Mouse (Mus musculus) limb, embryonic 15.5 days (tissue): ENCODE results near the gene Acer2. TPM values are rescaled to one million over a fixed set of nuclear protein-coding genes. Genes with fewer than 3 reads are reported as not detected.

Experiments used
- ATAC-seq: fragments of 200-750 bp; cut with Nextera tagmentation; 2 replicates; pipeline ENCODE4 v1.8.0; 2017; ENCODE audit warnings: low read depth, moderate TSS enrichment; ENCODE audit not compliant: insufficient number of reproducible peaks, low FRiP score, low TSS enrichment
- H3K27ac ChIP-seq: fragments of 300-500 bp; sonication (generic); 2 replicates; pipeline ENCODE4 v1.5.1; 2015; ENCODE audit warnings: moderate library complexity, mild to moderate bottlenecking, inconsistent platforms
- H3K27me3 ChIP-seq: fragments of 300-500 bp; sonication (generic); 2 replicates; pipeline ENCODE4 v1.6.1; 2015; ENCODE audit warnings: inconsistent platforms
- H3K36me3 ChIP-seq: fragments of 300-500 bp; sonication (generic); 2 replicates; pipeline ENCODE4 v1.6.1; 2015; ENCODE audit warnings: inconsistent platforms
- H3K4me1 ChIP-seq: fragments of 300-500 bp; sonication (generic); 2 replicates; pipeline ENCODE4 v1.6.1; 2015; ENCODE audit warnings: inconsistent platforms
- H3K4me2 ChIP-seq: fragments of 300-500 bp; sonication (generic); 2 replicates; pipeline ENCODE4 v1.6.1; 2015; ENCODE audit warnings: mild to moderate bottlenecking, inconsistent platforms
- H3K4me3 ChIP-seq: fragments of 300-500 bp; sonication (generic); 2 replicates; pipeline ENCODE4 v1.5.1; 2015; ENCODE audit warnings: mild to moderate bottlenecking, inconsistent platforms
- H3K9ac ChIP-seq: fragments of 300-500 bp; sonication (generic); 2 replicates; pipeline ENCODE4 v1.6.1; 2015; ENCODE audit warnings: inconsistent platforms
- H3K9me3 ChIP-seq: fragments of 300-500 bp; sonication (generic); 2 replicates; pipeline ENCODE4 v1.6.1; 2016; ENCODE audit warnings: inconsistent platforms
- WGBS: fragments of 180-500 bp; shearing (Covaris S2); methylation state at CpG from one replicate; pipeline ENCODE4 v1.1.7; 2015; 5-methylcytosine and 5-hydroxymethylcytosine counted together
- polyA plus RNA-seq: library from polyadenylated mRNA; unstranded; fragments of >200 nt; fragmentation: Nextera tagmentation; extraction: Ambion mirVana; gene quantifications from 2 replicates; pipeline ENCODE4 v1.2.1, GENCODE M21; 2015

Acer2 gene
- polyA plus RNA-seq, 1 experiment from 2014 or later = 16.3 TPM

GRCm38 (mm10) chr4:86898791-86899474 is 24.7 kb downstream of the Acer2 start:
- Histone ChIP-seq H3K27ac (no peak overlapping the region; the same call in 1 of the 2 replicates), H3K9me3 (no peaks in the 10 kb centered on the region), H3K4me3 (no peak overlapping the region), H3K4me2 (no peak overlapping the region), H3K36me3 (no peaks in the 10 kb centered on the region), H3K4me1 (peaks cover 13% of the 10 kb centered on the region; the same call in 1 of the 2 replicates), H3K9ac (no peak overlapping the region), H3K27me3 (no peaks in the 10 kb centered on the region)
- 19% methylated on average over 14 of the region's 14 CpGs for WGBS
- ATAC-seq = no peak

GRCm38 (mm10) chr4:86902351-86902750 is 28.2 kb downstream of the Acer2 start:
- ATAC-seq = no peak
- WGBS = 80% methylated on average over 6 of the region's 6 CpGs
- no peak overlapping the region for H3K4me3 ChIP-seq
- no peaks in the 10 kb centered on the region for H3K27me3 ChIP-seq
- H3K9ac ChIP-seq = no peak overlapping the region
- no peaks in the 10 kb centered on the region for H3K36me3 ChIP-seq
- H3K4me2 ChIP-seq = no peak overlapping the region
- H3K4me1 ChIP-seq = peaks cover 13% of the 10 kb centered on the region; the same call in 1 of the 2 replicates
- H3K27ac ChIP-seq = no peak overlapping the region
- no peaks in the 10 kb centered on the region for H3K9me3 ChIP-seq

- no peaks in the 10 kb centered on the region for H3K27me3 ChIP-seq
- 33% methylated on average over 3 of the region's 3 CpGs for WGBS
- H3K4me2 ChIP-seq = no peak overlapping the region
- H3K4me3 ChIP-seq = no peak overlapping the region
- no peak overlapping the region for H3K27ac ChIP-seq
- no peak for ATAC-seq
- no peaks in the 10 kb centered on the region for H3K9me3 ChIP-seq
- no peak overlapping the region for H3K9ac ChIP-seq
- peaks cover 1% of the 10 kb centered on the region; the same call in 1 of the 2 replicates for H3K4me1 ChIP-seq
- H3K36me3 ChIP-seq = no peaks in the 10 kb centered on the region
These were observed 30.8 kb downstream of the Acer2 start for GRCm38 (mm10) chr4:86904969-86905368.

- Histone ChIP-seq H3K27me3 (no peaks in the 10 kb centered on the region), H3K27ac (no peak overlapping the region), H3K9ac (no peak overlapping the region), H3K4me3 (no peak overlapping the region), H3K4me2 (no peak overlapping the region), H3K4me1 (no peaks in the 10 kb centered on the region), H3K9me3 (no peaks in the 10 kb centered on the region), H3K36me3 (no peaks in the 10 kb centered on the region)
- no peak for ATAC-seq
- WGBS = 97% methylated on average over 1 of the region's 1 CpGs
These were observed 31.7 kb downstream of the Acer2 start for GRCm38 (mm10) chr4:86905869-86906268.

- peak overlapping the region; percentile 34; the same call in 1 of the 2 replicates for H3K4me2 ChIP-seq
- peaks cover 10% of the 10 kb centered on the region for H3K4me1 ChIP-seq
- no peaks in the 10 kb centered on the region for H3K36me3 ChIP-seq
- H3K9ac ChIP-seq = 0 out of 2 replicates have a peak overlapping the region, but pooled peaks have one; percentile 17
- H3K27me3 ChIP-seq = no peaks in the 10 kb centered on the region
- H3K27ac ChIP-seq = peak overlapping the region; percentile 24; the same call in 1 of the 2 replicates
- no peak overlapping the region for H3K4me3 ChIP-seq
- ATAC-seq = no peak
- WGBS = 12% methylated on average over 18 of the region's 18 CpGs
- H3K9me3 ChIP-seq = no peaks in the 10 kb centered on the region
These were observed 37.6 kb downstream of the Acer2 start for GRCm38 (mm10) chr4:86911576-86912341.

GRCm38 (mm10) chr4:86912757-86913156 is 38.6 kb downstream of the Acer2 start:
- no peaks in the 10 kb centered on the region for H3K36me3 ChIP-seq
- WGBS = 76% methylated on average over 7 of the region's 7 CpGs
- H3K4me2 ChIP-seq = no peak overlapping the region
- no peaks in the 10 kb centered on the region for H3K27me3 ChIP-seq
- no peak overlapping the region for H3K9ac ChIP-seq
- ATAC-seq = no peak
- peaks cover 10% of the 10 kb centered on the region for H3K4me1 ChIP-seq
- no peak overlapping the region for H3K27ac ChIP-seq
- H3K4me3 ChIP-seq = no peak overlapping the region
- no peaks in the 10 kb centered on the region for H3K9me3 ChIP-seq

- Histone ChIP-seq H3K36me3 (no peaks in the 10 kb centered on the region), H3K27ac (no peak overlapping the region), H3K27me3 (no peaks in the 10 kb centered on the region), H3K4me2 (no peak overlapping the region), H3K9me3 (no peaks in the 10 kb centered on the region), H3K4me1 (peaks cover 10% of the 10 kb centered on the region), H3K4me3 (no peak overlapping the region), H3K9ac (no peak overlapping the region)
- WGBS = 57% methylated on average over 1 of the region's 1 CpGs
- ATAC-seq = no peak
These were observed 41.9 kb downstream of the Acer2 start for GRCm38 (mm10) chr4:86916062-86916461.

- Histone ChIP-seq H3K36me3 (no peaks in the 10 kb centered on the region), H3K9ac (no peak overlapping the region), H3K4me2 (no peak overlapping the region), H3K27me3 (no peaks in the 10 kb centered on the region), H3K4me1 (no peaks in the 10 kb centered on the region), H3K4me3 (no peak overlapping the region), H3K27ac (no peak overlapping the region), H3K9me3 (no peaks in the 10 kb centered on the region)
- ATAC-seq = no peak
- WGBS = 86% methylated on average over 3 of the region's 3 CpGs
These were observed 49.4 kb downstream of the Acer2 start for GRCm38 (mm10) chr4:86923476-86924055.

GRCm38 (mm10) chr4:86924804-86925458 is 50.7 kb downstream of the Acer2 start:
- Histone ChIP-seq H3K4me2 (no peak overlapping the region), H3K27ac (no peak overlapping the region), H3K9ac (no peak overlapping the region), H3K4me1 (no peaks in the 10 kb centered on the region), H3K4me3 (no peak overlapping the region), H3K27me3 (no peaks in the 10 kb centered on the region), H3K36me3 (no peaks in the 10 kb centered on the region), H3K9me3 (no peaks in the 10 kb centered on the region)
- 10% methylated on average over 9 of the region's 9 CpGs for WGBS
- ATAC-seq = no peak

- H3K9ac ChIP-seq = no peak overlapping the region
- H3K36me3 ChIP-seq = no peaks in the 10 kb centered on the region
- H3K27ac ChIP-seq = no peak overlapping the region
- H3K4me2 ChIP-seq = no peak overlapping the region
- ATAC-seq = no peak
- WGBS = 69% methylated on average over 3 of the region's 3 CpGs
- H3K27me3 ChIP-seq = no peaks in the 10 kb centered on the region
- H3K9me3 ChIP-seq = no peaks in the 10 kb centered on the region
- peaks cover 5% of the 10 kb centered on the region; the same call in 1 of the 2 replicates for H3K4me1 ChIP-seq
- no peak overlapping the region for H3K4me3 ChIP-seq
These were observed 52.8 kb downstream of the Acer2 start for GRCm38 (mm10) chr4:86926997-86927396.

GRCm38 (mm10) chr4:86930101-86930635 is 56.0 kb downstream of the Acer2 start:
- H3K27ac ChIP-seq = no peak overlapping the region
- peak overlapping the region; percentile 48 for H3K4me3 ChIP-seq
- no peak overlapping the region; the same call in 1 of the 2 replicates for H3K9ac ChIP-seq
- peak overlapping the region; percentile 61 for H3K4me2 ChIP-seq
- peak; percentile 15; the same call in 1 of the 2 replicates for ATAC-seq
- WGBS = 85% methylated on average over 7 of the region's 7 CpGs
- H3K27me3 ChIP-seq = no peaks in the 10 kb centered on the region
- H3K9me3 ChIP-seq = no peaks in the 10 kb centered on the region
- H3K36me3 ChIP-seq = peaks cover 6% of the 10 kb centered on the region; the same call in 1 of the 2 replicates
- H3K4me1 ChIP-seq = peaks cover 5% of the 10 kb centered on the region; the same call in 1 of the 2 replicates
